Mouse (Mus musculus): ENCODE results near the gene Shc2.

The Shc2 gene

DNA sequence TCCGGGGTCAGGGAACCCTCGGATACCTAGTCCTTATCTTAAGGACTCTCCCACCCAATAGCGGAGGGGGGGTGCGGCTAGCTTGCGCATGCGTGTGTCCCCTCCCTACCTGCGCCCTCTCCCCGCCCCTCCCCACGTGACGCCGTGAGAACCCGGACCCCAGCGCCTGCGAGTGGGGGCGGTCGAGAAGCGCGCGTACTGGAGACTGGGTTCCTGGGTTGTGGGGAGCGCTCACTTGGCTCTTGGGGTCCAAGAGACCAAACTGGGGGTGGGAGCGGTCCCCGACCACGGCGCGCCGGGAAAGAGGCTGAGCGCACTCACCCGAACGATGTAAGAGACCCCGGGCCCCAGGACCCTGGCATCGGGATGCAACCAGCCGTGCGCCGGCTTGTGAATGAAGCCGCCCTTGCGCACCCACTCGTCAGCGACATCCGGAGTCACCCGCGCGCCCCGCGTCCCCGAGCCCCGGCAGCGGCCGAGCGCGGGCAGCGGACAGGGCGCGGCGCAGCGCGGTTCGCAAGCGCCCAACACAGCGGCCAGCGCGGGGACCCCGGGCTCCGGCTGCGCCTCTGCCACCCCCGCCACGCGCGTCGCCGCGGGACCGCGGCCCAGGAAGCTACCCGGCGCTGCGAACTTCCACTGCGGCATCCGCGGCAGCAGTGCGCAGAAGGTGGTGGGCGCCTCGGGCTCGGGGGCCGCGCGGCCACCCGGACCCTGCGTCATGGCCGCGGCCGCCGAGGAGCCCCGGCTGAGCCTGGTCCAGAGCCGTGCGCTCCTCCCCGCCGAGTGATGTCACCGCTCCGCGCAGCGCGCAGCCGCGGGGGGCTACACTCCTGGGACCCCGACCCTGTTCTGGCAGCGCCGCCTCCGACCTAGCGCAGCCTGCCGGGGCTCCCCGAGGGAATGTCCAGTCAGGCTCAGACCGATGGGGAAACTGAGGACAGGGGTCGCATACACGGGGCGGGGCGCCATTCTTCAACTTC is at the start of gene Shc2:
Shc2 (minus strand) TSS at position 791 of the 983 bp plus-strand sequence.
- peak; percentile 19 to 23 for DNase-seq (ENCODE audit: low spot score in 2 of 2)

DNA sequence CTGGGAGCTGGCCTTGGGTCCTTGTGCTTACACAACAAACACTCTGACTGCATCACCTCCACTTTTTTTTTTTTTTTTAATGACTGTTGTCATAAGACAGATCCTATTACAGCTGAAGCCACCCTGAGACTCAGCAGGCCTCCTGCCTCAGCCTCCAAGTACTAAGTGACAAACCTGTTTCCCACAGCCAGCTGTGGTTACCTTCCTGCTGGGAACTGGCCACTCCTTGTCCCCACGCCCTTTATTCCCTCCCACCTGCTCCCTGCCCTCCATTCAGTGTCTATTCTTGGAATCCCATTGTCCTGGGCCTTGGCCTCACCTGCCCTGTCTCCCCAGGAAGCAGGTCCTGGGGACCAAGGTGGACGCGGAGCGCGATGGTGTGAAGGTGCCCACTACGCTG is 49.8 kb upstream of the Shc2 start:
- no peak for DNase-seq (ENCODE audit: low spot score in 2 of 2)

DNA sequence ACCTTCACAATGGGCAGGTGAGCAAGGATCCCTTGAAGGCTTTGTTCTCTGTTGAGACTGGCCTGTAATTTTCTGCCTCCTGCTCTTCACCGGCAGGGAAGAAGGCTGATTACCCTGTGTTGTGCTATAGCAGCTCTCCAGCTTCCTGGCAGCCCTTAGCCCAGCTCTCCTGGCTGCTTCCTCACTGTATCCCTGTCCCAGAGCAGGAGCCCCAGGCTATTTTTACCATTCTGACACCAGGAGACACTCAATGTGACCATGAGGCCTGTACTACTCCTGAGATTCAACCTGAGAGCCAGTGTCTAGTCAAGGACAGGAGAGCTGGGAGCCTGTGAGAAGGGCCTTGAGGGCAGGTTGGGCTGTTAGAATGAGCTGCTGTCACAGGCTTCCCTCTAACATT is 49.0 kb upstream of the Shc2 start:
- peak; percentile 71 to 72 for DNase-seq (ENCODE audit: low spot score in 2 of 2)

DNA sequence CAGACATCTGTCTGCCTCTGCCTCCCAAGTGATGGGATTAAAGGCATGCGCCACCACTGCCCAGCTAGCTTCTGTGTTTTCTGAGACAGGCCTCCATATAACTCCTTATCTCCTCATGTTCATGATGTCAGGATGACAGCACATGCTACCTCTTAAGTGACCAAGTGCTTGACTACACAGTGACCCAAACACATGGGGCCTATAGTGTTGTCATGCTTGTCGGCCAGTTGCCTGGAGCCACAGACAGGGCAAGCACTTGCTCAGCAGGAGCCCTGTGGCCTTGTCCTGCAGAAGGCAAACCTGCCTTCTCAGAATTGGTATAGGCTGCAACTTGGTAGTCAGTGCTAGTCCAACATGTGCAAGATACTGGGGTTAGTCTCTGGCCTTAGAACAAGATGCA is 48.5 kb upstream of the Shc2 start:
- DNase-seq (ENCODE audit: low spot score in 2 of 2): no peak

DNA sequence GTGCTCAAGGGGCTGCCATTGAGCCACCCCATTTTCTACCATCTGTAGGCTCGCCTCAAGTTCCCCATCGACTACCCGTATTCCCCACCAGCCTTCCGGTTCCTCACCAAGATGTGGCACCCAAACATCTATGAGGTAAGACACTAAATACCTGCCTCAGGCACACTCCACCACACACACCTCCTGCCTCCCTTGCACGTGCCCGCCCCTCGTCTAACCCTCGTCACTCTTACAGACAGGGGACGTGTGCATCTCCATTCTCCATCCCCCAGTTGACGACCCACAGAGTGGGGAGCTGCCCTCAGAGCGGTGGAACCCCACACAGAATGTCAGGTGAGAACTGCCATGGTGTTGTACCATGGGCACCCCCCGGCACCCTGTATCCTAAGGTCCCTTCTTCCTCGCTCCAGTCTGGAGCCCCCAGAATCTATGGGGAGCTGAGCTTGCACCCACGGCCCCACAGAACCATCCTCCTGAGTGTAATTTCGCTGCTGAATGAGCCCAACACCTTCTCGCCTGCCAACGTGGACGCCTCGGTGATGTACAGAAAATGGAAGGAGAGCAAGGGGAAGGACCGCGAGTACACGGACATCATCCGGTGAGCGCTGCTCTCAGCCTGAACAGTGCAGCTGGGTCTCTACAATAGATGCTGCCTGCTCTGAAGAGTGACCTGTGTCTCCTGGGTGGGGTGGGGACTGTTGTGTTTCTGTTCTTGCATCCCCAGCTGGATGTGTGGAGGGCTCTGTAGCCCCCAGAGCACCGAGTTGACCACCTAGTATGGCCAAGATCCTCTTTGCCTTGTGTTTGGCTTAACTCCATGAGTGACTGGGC is 47.3 kb upstream of the Shc2 start:
- no peak for DNase-seq (ENCODE audit: low spot score in 2 of 2)

DNA sequence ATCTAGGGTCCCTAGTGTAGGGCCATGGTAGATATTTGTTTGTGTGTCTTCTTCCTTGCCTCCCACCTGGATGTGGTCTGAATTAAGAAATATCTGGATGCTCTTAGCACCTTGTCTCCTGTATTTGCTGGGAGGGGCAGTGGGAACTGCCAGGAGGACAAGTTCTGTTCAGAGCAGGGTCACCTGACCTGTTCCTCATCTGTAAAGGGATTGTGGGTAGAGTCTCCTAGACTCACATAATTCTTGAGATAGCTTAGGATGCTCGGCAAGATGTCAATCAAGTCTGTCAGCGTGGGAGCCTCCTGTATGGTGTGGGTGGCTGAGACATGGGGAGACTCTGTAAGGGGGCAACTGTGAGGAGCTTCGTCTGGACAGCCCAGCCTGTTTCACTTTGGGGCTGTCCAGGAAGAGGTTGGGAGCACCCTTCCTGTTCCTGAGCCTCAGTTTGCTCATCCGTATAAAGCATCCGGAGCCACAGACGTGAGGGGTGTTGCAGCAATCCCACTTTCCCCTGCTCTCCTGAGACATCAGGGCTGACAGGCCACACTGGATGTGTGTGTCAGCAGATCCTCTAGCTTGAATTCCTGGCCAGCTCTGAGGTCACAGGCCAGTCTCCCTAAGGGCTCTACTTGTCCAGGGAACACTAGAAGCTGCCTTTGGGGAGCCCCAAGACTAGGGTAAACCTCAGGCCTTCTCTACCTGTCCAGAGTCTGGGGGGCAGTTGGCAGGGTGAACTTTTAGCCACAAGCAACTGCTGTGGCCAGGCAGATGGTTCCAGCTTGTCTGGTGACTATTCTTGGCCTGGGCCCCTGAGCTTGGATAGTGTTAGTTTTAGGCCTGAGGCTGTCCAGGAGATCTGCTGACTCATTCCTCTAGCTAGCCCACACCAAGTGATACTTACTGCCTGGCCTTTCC is 46.3 kb upstream of the Shc2 start:
- DNase-seq (ENCODE audit: low spot score in 2 of 2): peak; percentile 70 to 84

DNA sequence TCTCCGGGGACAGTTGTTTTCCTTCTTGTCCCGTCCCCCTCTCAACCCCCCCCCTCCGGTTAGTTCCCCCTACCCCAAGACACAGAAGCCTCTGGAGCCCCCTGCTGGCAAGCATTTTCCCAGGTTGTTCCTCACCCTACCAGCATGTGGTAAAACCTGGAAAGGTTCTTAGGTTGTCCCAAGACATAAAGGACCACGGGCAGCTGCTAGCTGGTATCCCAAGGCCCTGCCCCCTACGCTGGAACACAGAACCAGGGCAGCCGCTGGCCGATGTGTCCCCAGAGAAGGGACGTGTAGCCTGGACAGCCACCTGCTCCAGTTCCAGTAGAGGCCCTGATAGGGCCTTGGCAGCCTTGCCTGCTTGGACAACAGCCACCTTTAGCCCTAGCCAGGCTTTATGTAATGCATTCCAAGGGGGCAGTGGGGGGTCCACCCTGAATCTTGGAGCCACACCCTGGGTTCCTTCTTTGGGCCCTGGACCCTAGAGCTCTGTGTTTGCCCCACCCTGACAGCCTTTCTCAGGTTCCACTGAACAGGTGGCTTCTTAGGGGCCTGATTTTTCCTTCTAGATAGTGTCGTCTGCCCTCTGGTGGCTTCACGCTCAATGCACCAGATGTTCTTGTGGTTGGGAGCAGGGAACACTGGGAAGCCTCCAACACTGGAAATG is 45.3 kb upstream of the Shc2 start:
- peak; percentile 72 to 75 for DNase-seq (ENCODE audit: low spot score in 2 of 2)

DNA sequence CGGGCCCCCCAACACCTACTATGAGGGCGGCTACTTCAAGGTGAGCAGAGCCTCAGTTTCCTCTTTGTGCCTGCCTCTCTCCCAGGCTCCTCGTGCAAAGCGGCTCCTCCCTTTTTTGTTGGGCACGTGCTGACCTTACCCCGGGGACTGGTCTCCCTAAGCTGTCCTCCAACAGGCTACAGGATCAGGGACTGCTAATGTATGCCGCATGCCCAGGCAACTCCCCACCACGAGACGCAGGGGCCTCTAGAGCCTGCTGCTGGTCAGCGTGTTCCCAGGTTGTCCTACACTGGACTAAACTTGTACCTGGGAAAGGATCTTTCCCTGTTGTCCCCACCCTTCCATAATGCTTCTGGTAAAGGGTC is 44.8 kb upstream of the Shc2 start:
- DNase-seq (ENCODE audit: low spot score in 2 of 2): peak in 1 of 2 experiments; percentile 34

DNA sequence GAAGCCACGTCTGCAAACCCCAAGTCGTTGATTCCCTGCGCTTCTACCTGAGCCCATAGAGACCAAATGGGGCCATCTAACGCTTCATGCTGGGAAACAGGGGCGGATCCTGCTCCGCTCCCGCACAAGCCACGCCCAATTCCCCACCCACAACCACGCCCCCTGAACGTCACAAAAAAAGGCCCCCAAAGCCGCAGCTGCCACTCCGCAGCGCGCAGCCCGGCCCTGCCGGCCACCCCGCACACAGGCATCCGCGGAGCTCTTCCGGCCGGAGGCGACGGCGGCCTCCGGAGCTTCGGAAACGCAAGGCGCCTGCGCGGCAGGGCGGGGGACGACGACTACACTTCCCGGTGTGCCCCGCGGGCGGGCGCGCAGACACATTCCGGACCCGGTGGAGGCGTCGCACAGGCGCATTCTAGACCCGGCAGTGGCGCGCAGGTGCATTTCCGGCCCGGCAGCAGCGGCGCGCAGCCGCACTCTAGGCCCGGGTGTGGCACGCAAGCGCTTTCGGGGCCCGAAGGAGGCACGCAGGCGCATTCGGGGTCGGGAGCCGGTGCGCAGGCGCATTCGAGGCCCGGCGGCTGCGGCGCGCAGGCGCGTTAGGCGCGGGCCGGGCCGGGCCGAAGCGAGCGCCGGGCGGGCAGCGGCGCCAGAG is 44.0 kb upstream of the Shc2 start, which contains the start of gene Cdc34:
Cdc34 (plus strand) TSS at position 605 of the 655 bp plus-strand sequence.
- DNase-seq (ENCODE audit: low spot score in 2 of 2): peak; percentile 100

DNA sequence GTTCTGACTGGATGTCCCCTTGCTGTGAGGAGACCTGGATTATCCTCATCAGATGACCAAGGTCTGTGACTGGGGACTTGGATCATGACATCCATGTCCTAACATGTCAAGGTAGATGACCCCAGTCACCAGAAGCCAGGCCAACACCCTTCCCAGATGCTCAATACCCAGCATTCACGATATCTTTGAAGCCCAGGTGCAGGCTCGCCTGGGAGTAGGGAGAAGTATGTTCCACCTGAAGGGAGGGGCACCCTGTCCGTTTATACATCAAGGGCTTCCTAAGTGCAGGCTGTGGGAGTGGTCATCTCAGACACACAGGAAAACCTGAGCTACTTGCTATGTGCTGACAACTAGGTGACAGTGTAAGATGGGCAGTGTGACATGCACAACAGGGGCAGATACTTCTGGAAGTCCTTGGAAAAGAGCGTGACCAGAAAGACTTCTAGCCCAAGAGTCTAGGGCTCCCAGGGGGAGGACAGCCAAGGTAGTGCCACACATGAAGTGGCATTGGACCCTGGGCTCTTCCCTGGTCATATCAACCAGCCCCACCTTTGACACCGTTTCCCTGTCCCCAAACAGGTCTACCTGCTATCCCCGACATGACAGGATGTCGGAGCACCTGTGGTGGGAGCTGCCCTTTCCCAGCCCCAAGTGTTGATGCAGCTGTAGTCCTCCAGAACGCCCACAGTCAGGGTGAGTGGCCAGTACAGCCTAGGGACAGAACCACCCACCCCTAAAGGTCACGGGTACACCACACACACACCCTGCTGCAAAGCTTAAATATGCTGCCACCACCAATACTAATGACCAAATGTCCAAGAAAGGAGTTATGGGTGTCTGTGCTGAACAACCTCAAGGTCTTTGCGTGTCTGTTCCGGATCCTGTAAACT is 43.1 kb upstream of the Shc2 start:
- peak in 1 of 2 experiments; percentile 64 for DNase-seq (ENCODE audit: low spot score in 2 of 2)

DNA sequence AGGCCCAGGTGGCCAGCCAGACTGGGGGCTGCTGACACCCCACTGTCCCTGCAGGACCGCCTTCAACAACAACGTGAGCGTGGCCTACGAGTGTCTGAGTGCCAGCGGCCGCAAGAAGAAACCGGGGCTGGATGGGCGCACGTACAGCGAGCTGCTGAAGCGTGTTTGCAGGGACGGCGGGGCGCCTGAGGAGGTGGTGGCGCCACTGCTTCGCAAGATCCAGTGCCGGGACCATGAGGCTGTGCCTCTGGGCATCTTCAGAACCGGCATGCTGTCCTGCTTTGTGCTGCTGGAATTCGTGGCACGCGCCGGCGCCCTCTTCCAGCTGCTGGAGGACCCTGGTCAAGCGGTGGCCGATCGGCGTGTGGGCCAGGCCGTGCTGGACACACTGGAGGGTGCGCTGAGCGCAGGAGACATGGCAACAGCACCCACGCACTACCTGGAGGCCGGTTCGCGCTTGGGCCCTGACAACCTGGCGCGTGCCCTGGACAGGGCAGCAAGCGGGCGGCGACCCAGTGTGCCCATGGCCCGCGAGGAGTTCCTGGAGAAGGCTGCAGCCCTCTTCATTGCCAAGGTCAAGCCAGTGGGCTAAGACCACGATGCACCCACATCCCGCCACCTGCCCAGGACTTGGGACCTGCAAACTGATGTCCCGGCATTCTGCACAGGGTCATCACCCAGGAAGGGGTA is 37.8 kb upstream of the Shc2 start:
- DNase-seq (ENCODE audit: low spot score in 2 of 2): no peak

DNA sequence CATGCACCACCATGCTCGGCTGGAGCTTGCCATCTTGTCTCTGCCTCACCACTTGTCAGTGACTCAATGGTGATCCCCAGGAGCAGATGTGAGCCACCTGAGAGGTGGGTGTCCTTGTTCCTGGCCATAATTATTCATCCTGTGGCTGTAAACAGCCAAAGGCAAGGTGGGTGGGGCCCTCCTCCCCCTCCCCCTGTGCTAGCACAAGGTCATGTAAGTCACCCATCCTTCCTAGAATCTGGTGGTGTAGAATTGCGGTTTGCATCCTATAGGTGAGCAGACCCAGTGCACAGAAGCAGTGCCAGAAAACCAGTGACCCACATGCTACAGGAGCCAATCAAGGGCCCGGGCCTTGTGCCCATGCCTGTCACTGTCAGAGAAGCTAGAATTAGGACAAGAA is 35.3 kb upstream of the Shc2 start:
- DNase-seq (ENCODE audit: low spot score in 2 of 2): no peak

DNA sequence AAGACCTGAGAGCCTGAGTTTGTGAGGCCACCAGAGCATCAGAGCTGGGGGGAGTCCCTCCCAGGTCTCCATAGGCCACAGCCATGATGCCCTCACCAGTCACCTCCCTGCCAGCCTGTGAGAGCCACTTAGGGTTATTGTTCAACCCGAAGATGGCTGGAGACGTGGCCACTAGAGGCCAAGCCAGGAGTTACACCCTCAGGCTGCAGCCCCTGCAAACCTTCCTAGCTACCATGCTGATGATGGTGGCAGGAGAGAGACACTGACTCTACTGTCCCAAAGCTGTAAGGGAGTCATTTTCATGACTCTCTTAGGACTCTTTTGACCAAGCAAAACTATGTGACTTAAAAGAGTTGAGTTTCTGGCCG is 34.4 kb upstream of the Shc2 start:
- no peak for DNase-seq (ENCODE audit: low spot score in 2 of 2)

DNA sequence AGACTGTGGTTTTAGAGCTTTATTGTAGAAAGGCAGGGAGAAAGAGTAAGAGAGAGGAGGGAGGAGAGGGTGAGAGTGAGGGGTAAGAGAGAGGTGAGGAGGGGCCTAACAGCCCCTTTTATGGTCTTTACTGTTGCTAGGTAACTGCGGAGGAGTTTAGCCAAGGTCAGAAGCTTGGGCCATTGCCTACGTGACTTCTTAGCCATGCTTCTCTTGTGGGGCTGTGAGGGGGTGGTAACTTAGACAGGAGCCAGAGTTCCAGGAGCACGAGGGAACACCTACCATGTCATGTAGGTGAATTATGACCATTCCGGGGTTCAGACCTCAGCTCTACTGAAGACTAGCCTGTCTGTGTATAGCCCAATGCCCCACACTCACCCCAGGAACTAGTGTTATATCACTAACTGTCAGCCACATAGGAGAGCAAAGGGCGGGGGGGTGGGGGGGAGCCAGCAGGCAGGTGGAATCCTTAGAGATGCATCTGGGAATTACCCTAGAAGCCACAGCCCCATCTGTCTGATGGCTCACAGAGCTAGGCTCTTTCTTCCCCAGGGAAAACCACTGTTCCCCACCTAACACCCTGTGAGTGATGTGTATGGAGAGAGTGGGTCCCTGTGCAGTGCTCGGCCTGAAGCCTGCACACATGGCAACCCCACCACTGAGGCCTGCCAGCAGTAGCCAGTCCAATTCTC is 33.8 kb upstream of the Shc2 start:
- DNase-seq (ENCODE audit: low spot score in 2 of 2): no peak

DNA sequence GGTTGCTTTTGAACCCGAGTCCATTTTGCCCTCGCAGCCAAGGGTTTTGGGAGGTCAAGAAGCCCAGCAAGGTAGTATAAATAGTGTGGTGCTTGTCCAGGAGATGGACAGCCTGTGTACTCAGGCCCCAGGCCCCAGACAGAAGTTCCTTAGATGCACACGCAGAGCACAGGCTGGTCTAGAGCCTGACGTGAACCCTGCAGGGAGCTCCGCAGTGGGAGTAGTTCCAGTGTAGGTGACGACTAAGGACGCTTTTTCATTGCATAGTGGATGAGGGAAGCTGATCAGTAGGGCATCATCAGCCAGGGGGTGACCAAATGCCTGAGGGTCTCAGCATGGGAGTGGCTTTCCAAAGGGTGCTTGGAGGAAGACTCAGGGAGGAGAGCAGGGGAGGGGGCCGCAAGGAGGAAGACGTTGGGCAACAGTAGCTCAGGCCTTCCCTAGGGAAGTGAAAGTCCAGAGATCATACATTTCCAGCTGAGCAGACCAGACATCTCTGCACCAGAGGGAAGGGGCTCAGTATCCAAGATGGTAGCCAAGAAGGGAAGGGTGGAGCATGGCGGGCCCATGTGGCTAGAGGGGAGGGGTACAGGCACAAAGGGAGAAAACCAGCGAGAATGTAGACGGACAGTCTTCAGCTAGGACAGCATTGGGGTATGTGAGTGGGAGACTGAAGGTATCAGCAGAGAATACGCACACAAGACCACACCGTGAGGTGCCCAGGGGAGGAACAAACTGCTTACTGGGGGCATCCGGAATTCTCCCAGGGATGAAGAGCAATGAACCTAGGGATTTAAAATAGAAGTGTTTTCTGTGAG is 32.6 kb upstream of the Shc2 start:
- DNase-seq (ENCODE audit: low spot score in 2 of 2): no peak

DNA sequence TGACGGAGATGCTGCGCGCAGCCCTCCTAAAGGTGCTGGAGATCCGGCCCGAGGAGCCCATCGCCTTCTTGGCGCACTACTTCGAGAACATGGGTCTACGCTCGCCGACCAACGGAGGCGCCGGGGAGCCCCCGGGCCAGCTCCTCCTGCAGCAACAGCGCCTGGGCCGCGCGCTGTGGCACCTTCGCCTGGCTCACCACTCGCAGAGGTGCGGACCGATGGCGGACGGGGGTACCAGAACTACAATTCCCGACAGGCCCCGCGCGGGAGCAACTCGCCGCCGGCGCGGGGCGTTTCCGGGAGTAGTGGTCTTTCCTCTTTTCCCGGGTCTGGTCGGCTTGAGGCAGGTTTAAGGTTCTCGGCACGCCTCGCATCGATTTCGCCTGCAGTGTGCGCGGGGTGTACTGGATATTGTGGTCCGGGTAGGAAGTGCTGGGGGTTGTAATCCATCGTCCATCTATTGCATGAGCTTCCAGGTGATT is 31.9 kb upstream of the Shc2 start:
- DNase-seq (ENCODE audit: low spot score in 2 of 2): peak in 1 of 2 experiments; percentile 67

Measured in heart, adult 9 months (tissue).